Mouse (Mus musculus) hindbrain, embryonic 14.5 days (tissue): ENCODE results near the gene Nfrkb. TPM values are rescaled to one million over a fixed set of nuclear protein-coding genes. Genes with fewer than 3 reads are reported as not detected.

Experiments
- ATAC-seq: fragments of 200-750 bp; cut with Nextera tagmentation; 2 replicates; pipeline ENCODE4 v1.8.0; 2017; ENCODE audit warnings: moderate number of reproducible peaks, mild to moderate bottlenecking, moderate TSS enrichment, moderate library complexity; ENCODE audit not compliant: low FRiP score
- DNase-seq: peaks from one replicate; pipeline ENCODE4 v3.0.0-alpha.2; 2015; ENCODE audit warnings: low spot score
- H3K27ac ChIP-seq: fragments of 300-500 bp; sonication (generic); 2 replicates; pipeline ENCODE4 v1.5.1; 2014; ENCODE audit warnings: mild to moderate bottlenecking, moderate library complexity
- H3K27me3 ChIP-seq: fragments of 300-500 bp; sonication (generic); 2 replicates; pipeline ENCODE4 v1.6.1; 2014; ENCODE audit warnings: mild to moderate bottlenecking, low read length, mixed read lengths; ENCODE audit not compliant: control insufficient read depth, insufficient read depth
- H3K36me3 ChIP-seq: fragments of 300-500 bp; sonication (generic); replicated peaks from 2 replicates; pipeline ENCODE4 v1.6.1; 2014; ENCODE audit not compliant: control insufficient read depth, insufficient read depth
- H3K4me1 ChIP-seq: fragments of 300-500 bp; sonication (generic); replicated peaks from 2 replicates; pipeline ENCODE4 v1.6.1; 2014; ENCODE audit warnings: antibody characterized with exemption, low read length, mixed read lengths; ENCODE audit not compliant: control insufficient read depth, insufficient read depth
- H3K4me2 ChIP-seq: fragments of 300-500 bp; sonication (generic); replicated peaks from 2 replicates; pipeline ENCODE4 v1.6.1; 2014; ENCODE audit warnings: mild to moderate bottlenecking, moderate library complexity
- H3K4me3 ChIP-seq: fragments of 300-500 bp; sonication (generic); replicated peaks from 2 replicates; pipeline ENCODE4 v1.5.1; 2014; ENCODE audit warnings: mild to moderate bottlenecking, low read length
- H3K9ac ChIP-seq: fragments of 300-500 bp; sonication (generic); 2 replicates; pipeline ENCODE4 v1.6.1; 2014
- H3K9me3 ChIP-seq: fragments of 300-500 bp; sonication (generic); 2 replicates; pipeline ENCODE4 v1.6.1; 2016; ENCODE audit warnings: low read length; ENCODE audit not compliant: control insufficient read depth
- WGBS: fragments of 180-500 bp; shearing (Covaris S2); extraction: QIAGEN DNeasy Blood & Tissue Kit; methylation state at CpG from one replicate; pipeline ENCODE4 v1.1.7; 2014; 5-methylcytosine and 5-hydroxymethylcytosine counted together
- polyA plus RNA-seq: library from polyadenylated mRNA; unstranded; fragments of >200 nt; fragmentation: Nextera tagmentation; extraction: Ambion mirVana; gene quantifications from 2 replicates; pipeline ENCODE4 v1.2.1, GENCODE M21; 2014

The Nfrkb gene
- polyA plus RNA-seq, 1 experiment from 2014 or later = 32.0 TPM

DNA sequence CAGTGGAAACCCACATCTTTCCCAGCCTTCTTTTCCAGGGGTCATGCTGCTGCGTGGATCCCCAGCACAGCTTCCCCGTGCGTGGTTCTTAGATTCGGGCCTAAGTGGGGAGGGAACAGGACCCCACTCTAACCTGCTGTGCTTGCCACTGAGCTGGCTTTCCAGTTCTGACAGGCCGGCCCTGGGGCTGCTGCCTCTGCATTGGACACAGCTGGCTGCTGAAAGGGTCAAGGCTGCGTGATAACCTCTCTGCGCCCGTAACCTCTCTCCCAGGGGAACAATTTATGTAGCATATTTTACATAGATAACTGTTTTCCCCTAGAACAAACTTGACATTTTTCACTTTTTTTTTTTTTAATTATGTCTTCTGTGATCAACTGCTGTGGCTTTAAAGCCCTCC, 20.9 kb upstream of the Nfrkb start:
- Histone ChIP-seq H3K36me3 (peaks cover 76% of the 10 kb centered on the region), H3K27ac (no peak overlapping the region), H3K9ac (no peak overlapping the region), H3K27me3 (no peaks in the 10 kb centered on the region), H3K4me1 (no peaks in the 10 kb centered on the region), H3K4me2 (no peak overlapping the region), H3K4me3 (no peak overlapping the region), H3K9me3 (no peaks in the 10 kb centered on the region)
- no peak for ATAC-seq
- WGBS = 77% methylated on average over 8 of the region's 8 CpGs
- no peak for DNase-seq

DNA sequence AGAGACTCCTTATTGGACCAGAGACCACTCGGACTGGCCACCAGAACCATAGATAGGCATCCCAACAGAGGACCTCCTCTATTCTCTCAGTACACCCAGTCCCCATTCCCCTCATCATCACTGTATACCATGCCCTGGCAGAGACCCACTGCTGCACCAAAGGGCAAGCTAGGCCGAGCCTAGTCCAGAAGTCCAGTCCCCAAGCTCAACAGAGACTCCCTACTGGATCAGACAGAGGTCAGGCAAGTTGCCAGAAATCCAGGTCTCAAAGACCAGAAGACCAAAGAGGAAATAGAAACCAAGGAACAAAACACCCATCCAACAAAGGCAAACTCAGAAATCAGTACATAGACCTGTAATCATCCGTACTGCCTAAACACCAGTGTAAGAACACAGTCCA, 14.3 kb upstream of the Nfrkb start:
- H3K27me3 ChIP-seq = no peaks in the 10 kb centered on the region
- no peak overlapping the region for H3K4me2 ChIP-seq
- no peak overlapping the region for H3K27ac ChIP-seq
- H3K4me1 ChIP-seq = no peaks in the 10 kb centered on the region
- H3K36me3 ChIP-seq = peaks cover 56% of the 10 kb centered on the region
- H3K4me3 ChIP-seq = no peak overlapping the region
- H3K9ac ChIP-seq = no peak overlapping the region
- WGBS = over 99% methylated on average over 3 of the region's 3 CpGs
- peaks cover 15% of the 10 kb centered on the region; the same call in 1 of the 2 replicates for H3K9me3 ChIP-seq
- ATAC-seq (no peak), DNase-seq (no peak)

DNA sequence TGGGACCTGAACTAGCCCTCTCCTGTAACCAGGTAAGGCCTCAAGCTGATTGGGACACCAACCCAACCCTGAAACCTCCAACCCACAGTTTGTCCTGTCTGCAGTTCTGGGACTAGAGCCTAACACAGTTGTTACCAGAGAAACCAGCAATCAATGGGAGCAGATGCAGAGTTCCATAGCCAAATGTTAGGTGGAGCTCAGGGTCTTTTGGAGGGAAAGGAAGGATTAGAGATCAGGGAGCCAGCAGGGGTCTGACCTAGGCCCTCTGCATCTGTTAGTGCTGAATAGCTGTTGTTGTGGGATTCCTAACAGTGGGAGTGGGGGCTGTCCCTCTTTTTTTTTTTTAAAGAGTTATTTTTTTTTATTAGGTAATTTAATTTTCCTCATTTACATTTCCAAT, 9.3 kb upstream of the Nfrkb start:
- DNase-seq (no peak), ATAC-seq (no peak)
- H3K27ac ChIP-seq = no peak overlapping the region
- no peak overlapping the region for H3K4me2 ChIP-seq
- H3K4me3 ChIP-seq = no peak overlapping the region
- H3K9ac ChIP-seq = no peak overlapping the region
- H3K9me3 ChIP-seq = peaks cover 15% of the 10 kb centered on the region; the same call in 1 of the 2 replicates
- H3K27me3 ChIP-seq = no peaks in the 10 kb centered on the region
- peaks cover 44% of the 10 kb centered on the region for H3K36me3 ChIP-seq
- H3K4me1 ChIP-seq = no peaks in the 10 kb centered on the region

DNA sequence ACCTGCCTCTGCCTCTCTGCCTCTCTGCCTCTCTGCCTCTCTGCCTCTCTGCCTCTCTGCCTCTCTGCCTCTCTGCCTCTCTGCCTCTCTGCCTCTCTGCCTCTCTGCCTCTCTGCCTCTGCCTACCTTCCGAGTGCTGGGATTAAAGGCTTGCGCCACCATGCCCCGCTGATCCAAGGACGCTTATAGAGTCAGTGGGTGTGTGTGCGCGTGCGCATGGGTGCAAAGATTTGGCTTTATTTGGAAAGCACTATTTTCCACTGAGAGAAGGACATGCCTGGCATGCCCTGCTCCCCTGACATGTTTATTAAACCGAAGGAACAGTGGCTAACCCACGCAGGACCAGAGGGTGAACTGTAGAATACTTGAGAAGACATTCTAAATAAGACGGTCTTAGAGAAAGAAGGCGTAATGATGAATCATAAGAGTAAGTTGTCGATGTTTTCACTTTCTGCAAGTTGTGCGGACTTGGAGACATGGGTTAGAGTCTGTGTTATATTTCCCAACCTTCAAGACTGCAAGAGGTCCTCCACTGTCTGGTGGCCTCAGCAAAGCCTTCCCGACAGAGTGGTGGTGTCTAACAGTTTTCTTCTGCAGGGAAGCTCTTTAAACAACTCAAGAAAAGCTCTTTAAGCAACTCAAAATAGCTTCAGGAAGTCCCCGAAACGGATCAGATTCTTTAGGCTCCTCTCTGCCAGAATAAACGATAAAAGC, 1.0 kb upstream of the Nfrkb start:
- WGBS = 84% methylated on average over 17 of the region's 17 CpGs
- DNase-seq = no peak
- peaks cover 8% of the 10 kb centered on the region; the same call in 1 of the 2 replicates for H3K36me3 ChIP-seq
- no peak for ATAC-seq
- H3K9ac ChIP-seq = no peak overlapping the region
- no peak overlapping the region for H3K4me3 ChIP-seq
- H3K9me3 ChIP-seq = no peaks in the 10 kb centered on the region
- H3K4me2 ChIP-seq = peak overlapping the region; percentile 75; the same call in 1 of the 2 replicates
- H3K27ac ChIP-seq = no peak overlapping the region
- H3K27me3 ChIP-seq = no peaks in the 10 kb centered on the region
- peaks cover 21% of the 10 kb centered on the region for H3K4me1 ChIP-seq

DNA sequence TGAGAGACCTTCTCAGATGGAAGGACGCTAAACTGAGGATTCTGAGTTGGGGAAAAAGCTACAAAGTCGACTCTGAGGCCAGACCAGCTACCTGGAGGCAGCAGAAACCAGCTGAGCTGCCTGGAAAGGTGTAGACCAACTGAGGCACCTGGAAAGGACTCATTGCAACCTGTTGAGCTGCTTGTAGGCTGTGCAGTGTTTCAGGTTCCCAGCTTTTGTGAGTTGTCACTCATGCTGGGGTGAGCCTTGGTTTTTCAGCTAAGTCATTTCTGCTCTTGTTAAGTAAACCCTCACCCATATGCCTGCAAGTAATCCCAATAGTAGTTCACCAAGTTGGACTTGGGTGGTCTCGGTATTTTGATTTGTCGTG, 507 bp upstream of the Nfrkb start:
- DNase-seq (peak; percentile 25), ATAC-seq (peak; percentile 32)
- H3K27me3 ChIP-seq = no peaks in the 10 kb centered on the region
- peak overlapping the region; percentile 81 for H3K9ac ChIP-seq
- peaks cover 13% of the 10 kb centered on the region for H3K36me3 ChIP-seq
- peak overlapping the region; percentile 75 for H3K4me2 ChIP-seq
- H3K27ac ChIP-seq = peak overlapping the region; percentile 72; the same call in 1 of the 2 replicates
- peaks cover 21% of the 10 kb centered on the region for H3K4me1 ChIP-seq
- peak overlapping the region; percentile 89 for H3K4me3 ChIP-seq
- WGBS = 24% methylated on average over 4 of the region's 4 CpGs
- H3K9me3 ChIP-seq = no peaks in the 10 kb centered on the region

DNA sequence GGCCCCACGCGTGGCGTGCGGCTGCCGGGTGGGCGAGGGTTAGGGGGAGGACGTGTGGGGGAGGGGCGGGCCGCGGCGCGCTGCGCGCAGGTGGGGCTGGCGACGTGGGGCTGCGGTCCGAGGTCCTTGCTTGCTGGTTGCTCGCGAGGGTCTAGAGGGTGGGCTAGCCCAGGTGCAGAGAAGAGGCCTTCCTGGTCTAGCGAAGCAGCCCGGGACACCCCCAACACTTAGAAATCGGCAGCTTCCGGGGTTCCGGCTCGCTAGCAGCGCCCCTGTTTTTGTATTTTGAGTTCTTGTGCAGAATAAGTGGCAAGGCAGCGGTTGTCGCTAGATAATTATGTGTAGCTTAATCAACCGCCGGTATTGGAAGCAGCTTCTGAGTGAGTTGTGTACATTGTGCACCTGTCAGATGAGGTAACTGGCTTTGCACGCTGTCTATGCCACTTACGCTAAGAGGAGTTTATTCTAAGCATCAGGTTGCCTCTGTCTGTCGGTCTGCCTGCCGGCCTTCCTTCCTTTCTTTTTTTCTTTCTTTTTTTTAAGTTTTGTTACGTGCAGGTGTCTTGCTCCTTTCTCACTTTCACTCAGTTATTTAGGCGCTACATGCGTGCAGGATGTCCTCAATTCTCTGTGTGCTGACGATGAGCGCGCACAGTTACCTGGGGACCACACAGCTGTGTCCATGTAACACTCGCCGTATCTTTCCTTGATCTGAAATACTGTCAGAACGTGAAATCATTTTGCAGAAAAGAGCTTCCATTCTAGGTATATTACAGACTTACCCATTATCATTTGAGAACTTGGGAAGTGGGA, 582 bp downstream of the Nfrkb start:
- WGBS = 12% methylated on average over 43 of the region's 44 CpGs
- ATAC-seq = peak; percentile 79

DNA sequence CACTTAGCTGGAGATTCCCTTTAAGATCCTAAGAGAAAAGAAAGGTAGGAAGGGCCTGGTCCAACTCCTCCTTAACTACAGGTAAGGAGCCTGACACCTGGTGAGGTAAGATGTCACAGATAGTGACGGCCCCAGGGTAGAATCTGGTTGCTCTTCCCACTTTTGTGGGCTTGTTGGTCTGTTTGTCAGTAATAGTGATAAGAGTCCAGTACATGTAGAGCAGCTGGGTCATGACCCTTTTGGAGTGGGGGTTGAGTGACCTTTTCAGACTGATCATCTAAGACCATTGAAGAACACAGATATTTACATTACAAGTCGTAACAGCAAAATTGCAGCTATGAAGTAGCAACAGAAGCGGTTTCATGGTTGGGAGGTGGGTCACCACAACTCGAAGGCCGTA, 1.2 kb downstream of the Nfrkb start:
- no peak for ATAC-seq
- no peak for DNase-seq
- peak overlapping the region; percentile 81; the same call in 1 of the 2 replicates for H3K9ac ChIP-seq
- H3K27me3 ChIP-seq = no peaks in the 10 kb centered on the region
- WGBS = 89% methylated on average over 5 of the region's 5 CpGs
- H3K36me3 ChIP-seq = peaks cover 30% of the 10 kb centered on the region
- H3K4me2 ChIP-seq = peak overlapping the region; percentile 75
- no peaks in the 10 kb centered on the region for H3K9me3 ChIP-seq
- peak overlapping the region; percentile 89 for H3K4me3 ChIP-seq
- H3K27ac ChIP-seq = no peak overlapping the region
- H3K4me1 ChIP-seq = peaks cover 21% of the 10 kb centered on the region

More for the DNA sequence above, 582 bp downstream of the Nfrkb start:
- H3K4me3 ChIP-seq = peak overlapping the region; percentile 89
- H3K4me2 ChIP-seq = peak overlapping the region; percentile 75
- H3K36me3 ChIP-seq = peaks cover 24% of the 10 kb centered on the region
- H3K27ac ChIP-seq = peak overlapping the region; percentile 72
- peak; percentile 25 for DNase-seq
- peak overlapping the region; percentile 81 for H3K9ac ChIP-seq
- no peaks in the 10 kb centered on the region for H3K27me3 ChIP-seq
- H3K9me3 ChIP-seq = no peaks in the 10 kb centered on the region
- peaks cover 21% of the 10 kb centered on the region for H3K4me1 ChIP-seq

DNA sequence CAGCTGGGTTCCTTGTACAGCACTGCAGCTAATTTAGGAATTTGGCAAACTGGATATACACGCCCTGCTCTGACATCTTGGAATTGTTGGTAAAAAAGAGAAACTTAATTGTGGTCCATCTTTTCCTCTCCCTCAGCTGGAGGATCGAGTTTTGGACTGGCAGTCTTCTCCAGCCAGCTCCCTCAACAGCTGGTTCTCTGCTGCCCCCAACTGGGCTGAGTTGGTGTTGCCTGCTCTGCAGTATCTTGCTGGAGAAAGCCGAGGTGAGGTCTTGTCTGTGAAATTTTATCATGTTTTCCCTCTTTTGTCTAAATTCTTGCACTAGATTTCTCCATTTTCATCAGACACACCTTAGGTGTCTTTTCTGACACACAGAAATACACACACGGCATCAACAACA, 14.4 kb downstream of the Nfrkb start:
- H3K27ac ChIP-seq = no peak overlapping the region
- no peaks in the 10 kb centered on the region for H3K9me3 ChIP-seq
- H3K4me3 ChIP-seq = no peak overlapping the region
- H3K9ac ChIP-seq = no peak overlapping the region
- peaks cover 99% of the 10 kb centered on the region for H3K36me3 ChIP-seq
- DNase-seq (peak; percentile 76), ATAC-seq (no peak)
- WGBS = 61% methylated on average over 4 of the region's 4 CpGs
- H3K4me1 ChIP-seq = no peaks in the 10 kb centered on the region
- H3K27me3 ChIP-seq = no peaks in the 10 kb centered on the region
- no peak overlapping the region for H3K4me2 ChIP-seq

DNA sequence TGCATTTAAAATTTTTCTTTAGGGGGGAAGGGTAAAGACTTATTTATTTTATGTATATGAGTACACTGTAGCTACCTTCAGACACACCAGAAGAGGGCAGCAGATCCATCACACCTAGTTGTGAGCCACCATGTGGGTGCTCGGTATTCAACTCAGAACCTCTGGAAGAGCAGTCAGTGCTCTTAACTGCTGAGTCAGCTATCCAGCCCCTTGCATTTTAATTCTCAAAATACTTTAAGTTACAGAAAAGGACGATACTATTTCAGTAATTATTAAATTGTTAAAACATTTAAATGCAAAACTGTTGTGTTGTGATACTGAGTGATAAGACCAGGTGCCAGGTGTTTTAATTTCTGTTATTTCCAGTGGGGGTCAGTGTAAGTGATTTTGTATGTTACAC, 18.3 kb downstream of the Nfrkb start:
- Histone ChIP-seq H3K27me3 (no peaks in the 10 kb centered on the region), H3K9ac (no peak overlapping the region), H3K9me3 (no peaks in the 10 kb centered on the region), H3K4me3 (no peak overlapping the region), H3K27ac (no peak overlapping the region), H3K4me2 (no peak overlapping the region), H3K4me1 (no peaks in the 10 kb centered on the region), H3K36me3 (peaks cover 90% of the 10 kb centered on the region)
- DNase-seq (no peak), ATAC-seq (no peak)
- 92% methylated on average over 2 of the region's 2 CpGs for WGBS
